Mouse (Mus musculus) midbrain, embryonic 12.5 days (tissue): Measurements from ENCODE around the gene C2cd4d. TPM values are rescaled to one million over a fixed set of nuclear protein-coding genes. Genes with fewer than 3 reads are reported as not detected.

Source experiments
- polyA plus RNA-seq: library from polyadenylated mRNA; unstranded; fragments of >200 nt; fragmentation: Nextera tagmentation; extraction: Ambion mirVana; gene quantifications from 2 replicates; pipeline ENCODE4 v1.2.1, GENCODE M21; 2016

Gene C2cd4d
- polyA plus RNA-seq, 1 experiment from 2014 or later, result 1.9 TPM

Other genes with a start within 250 kb of the C2cd4d start
- gene Gm10696, start 184.2 kb upstream of the C2cd4d start, polyA plus RNA-seq, result not detected in 2 replicates
- gene Gm5286, start 165.7 kb upstream of the C2cd4d start, polyA plus RNA-seq, result not detected in 2 replicates
- not detected in 2 replicates for gene Gm4778, start 98.4 kb upstream of the C2cd4d start, polyA plus RNA-seq
- gene Them4, start 52.3 kb upstream of the C2cd4d start, polyA plus RNA-seq, result 12.8 and 13.3 TPM in 2 replicates
- gene Them5, start 20.3 kb upstream of the C2cd4d start, polyA plus RNA-seq, result not detected in 2 replicates
- 0.18 and 0.28 TPM in 2 replicates for gene Rorc, start 10.4 kb downstream of the C2cd4d start, polyA plus RNA-seq
- 0.68 and 0.71 TPM in 2 replicates for gene Lingo4, start 36.1 kb downstream of the C2cd4d start, polyA plus RNA-seq
- gene Tdrkh, start 50.8 kb downstream of the C2cd4d start, polyA plus RNA-seq, result 54.7 and 63.6 TPM in 2 replicates
- gene Mrpl9, start 80.9 kb downstream of the C2cd4d start, polyA plus RNA-seq, result 58.8 and 64.9 TPM in 2 replicates
- gene Oaz3, start 81.5 kb downstream of the C2cd4d start, polyA plus RNA-seq, result 1.1 and 1.6 TPM in 2 replicates
- 222 and 240 TPM in 2 replicates for gene Celf3, start 115.9 kb downstream of the C2cd4d start, polyA plus RNA-seq
- gene Riiad1, start 117.9 kb downstream of the C2cd4d start, polyA plus RNA-seq, result 15.8 and 19.0 TPM in 2 replicates
- 65.6 and 79.1 TPM in 2 replicates for gene Snx27, start 220.3 kb downstream of the C2cd4d start, polyA plus RNA-seq